In genomic region chr6:137734846-137735609, GRCm38 (mm10) we compare ENCODE assay signal across 8 mouse cellular contexts. TPM values are rescaled to one million over a fixed set of nuclear protein-coding genes. Genes with fewer than 3 reads are reported as not detected.
A peak's percentile ranks its signal among the peaks of the same experiment; 100 is the strongest.
DNase-seq lines count a peak whose midpoint lies in the region; ATAC-seq and TF ChIP-seq lines count a peak whose summit lies in the region.

TSS of gene Strap (plus strand) at chr6:137735078.

- peaks cover 39% of the 10 kb centered on the region for H3K79me3 ChIP-seq in C2C12 (ENCODE audit: low read depth)

- no peak for TF ChIP-seq CTCF in C2C12 (IDR thresholded peaks at IDR 0.05; ENCODE audit: control insufficient read depth, insufficient read depth, insufficient read length)
- no peak for TF ChIP-seq CTCF in brain, embryonic 14.5 days (IDR thresholded peaks at IDR 0.05; ENCODE audit: borderline replicate concordance, extremely low read depth, insufficient read depth, insufficient read length)
- TF ChIP-seq CTCF in kidney, postnatal 0 days (IDR thresholded peaks at IDR 0.05; ENCODE audit: low read depth) = no peak

- H3ac ChIP-seq in C2C12 (ENCODE audit: control insufficient read depth, insufficient read length, low read depth) = peak within 1 kb of the TSS; percentile 94

- DNase-seq in brain, embryonic 14.5 days (ENCODE audit: low read depth) = peak; percentile 99
- peak; percentile 98 for DNase-seq in kidney, postnatal 0 days (ENCODE audit: low spot score)
- peak; percentile 94 for DNase-seq in liver, embryonic 11.5 days (ENCODE audit: low spot score)
- DNase-seq in naive thymus-derived CD4-positive, alpha-beta T cell, adult 2 months (ENCODE audit: low read depth) = peak; percentile 99

- H3K4me3 ChIP-seq in C2C12 (ENCODE audit: insufficient read depth, poor library complexity, severe bottlenecking) = peak within 1 kb of the TSS; percentile 99
- H3K4me3 ChIP-seq in erythroblast, embryonic 14.5 days (replicated peaks) = peak within 1 kb of the TSS; percentile 100
- H3K4me3 ChIP-seq in heart, embryonic 12.5 days = peak within 1 kb of the TSS; percentile 80
- H3K4me3 ChIP-seq in kidney, postnatal 0 days (replicated peaks; ENCODE audit: low read depth, low read length) = peak within 1 kb of the TSS; percentile 94
- peak within 1 kb of the TSS; percentile 91 for H3K4me3 ChIP-seq in liver, embryonic 11.5 days (ENCODE audit: low read depth, low read length)
- peak within 1 kb of the TSS; percentile 80 for H3K4me3 ChIP-seq in stomach, embryonic 14.5 days (ENCODE audit: low read depth, low read length)

- peaks cover 41% of the 10 kb centered on the region for H3K4me1 ChIP-seq in erythroblast, embryonic 14.5 days (ENCODE audit: control insufficient read depth)
- peaks cover 9% of the 10 kb centered on the region for H3K4me1 ChIP-seq in heart, embryonic 12.5 days (replicated peaks)
- peaks cover 7% of the 10 kb centered on the region for H3K4me1 ChIP-seq in kidney, postnatal 0 days (replicated peaks; ENCODE audit: insufficient read depth, low read length)
- peaks cover 6% of the 10 kb centered on the region for H3K4me1 ChIP-seq in liver, embryonic 11.5 days (replicated peaks; ENCODE audit: control insufficient read depth, insufficient read depth, low read length)
- peaks cover 7% of the 10 kb centered on the region for H3K4me1 ChIP-seq in stomach, embryonic 14.5 days (ENCODE audit: control insufficient read depth, insufficient read depth, low read length)

- peak within 1 kb of the TSS; percentile 72 for H3K27ac ChIP-seq in heart, embryonic 12.5 days (ENCODE audit: poor library complexity, severe bottlenecking)
- peak within 1 kb of the TSS; percentile 88 for H3K27ac ChIP-seq in kidney, postnatal 0 days
- H3K27ac ChIP-seq in liver, embryonic 11.5 days (ENCODE audit: low read depth, low read length) = peak within 1 kb of the TSS; percentile 40
- H3K27ac ChIP-seq in stomach, embryonic 14.5 days (ENCODE audit: low read length) = peak within 1 kb of the TSS; percentile 78

- no peaks in the 10 kb centered on the region for H3K27me3 ChIP-seq in C2C12 (ENCODE audit: control insufficient read depth, insufficient read depth, insufficient read length)
- peaks cover 4% of the 10 kb centered on the region for H3K27me3 ChIP-seq in erythroblast, embryonic 14.5 days (ENCODE audit: control insufficient read depth)
- H3K27me3 ChIP-seq in heart, embryonic 12.5 days (replicated peaks) = no peaks in the 10 kb centered on the region; the same call in 1 of the 2 replicates
- no peaks in the 10 kb centered on the region for H3K27me3 ChIP-seq in kidney, postnatal 0 days (ENCODE audit: insufficient read depth, low read length)
- H3K27me3 ChIP-seq in liver, embryonic 11.5 days (replicated peaks; ENCODE audit: control insufficient read depth, insufficient read depth, low read length) = no peaks in the 10 kb centered on the region; the same call in 1 of the 2 replicates
- no peaks in the 10 kb centered on the region for H3K27me3 ChIP-seq in stomach, embryonic 14.5 days (ENCODE audit: control insufficient read depth, insufficient read depth, low read length)

- ATAC-seq in heart, embryonic 12.5 days (ENCODE audit: insufficient number of reproducible peaks, low FRiP score) = peak; percentile 99
- peak; percentile 99 for ATAC-seq in kidney, postnatal 0 days (replicated peaks; ENCODE audit: low FRiP score, low read depth)
- peak; percentile 98 for ATAC-seq in liver, embryonic 11.5 days (replicated peaks; ENCODE audit: low FRiP score)
- ATAC-seq in stomach, embryonic 14.5 days (ENCODE audit: insufficient number of reproducible peaks, insufficient read depth, low FRiP score, low read depth) = peak; percentile 98

- peaks cover 52% of the 10 kb centered on the region for H3K79me2 ChIP-seq in C2C12 (ENCODE audit: control insufficient read depth, insufficient read depth)

- under 1% methylated on average over 72 of the region's 86 CpGs for WGBS in heart, embryonic 12.5 days
- WGBS in kidney, postnatal 0 days = under 1% methylated on average over 72 of the region's 86 CpGs
- under 1% methylated on average over 79 of the region's 86 CpGs for WGBS in liver, embryonic 11.5 days
- WGBS in stomach, embryonic 14.5 days = under 1% methylated on average over 73 of the region's 86 CpGs

- peaks cover 38% of the 10 kb centered on the region for H3K36me3 ChIP-seq in C2C12 (ENCODE audit: control insufficient read depth, insufficient read depth)
- peaks cover 34% of the 10 kb centered on the region for H3K36me3 ChIP-seq in erythroblast, embryonic 14.5 days (ENCODE audit: control insufficient read depth)
- H3K36me3 ChIP-seq in heart, embryonic 12.5 days = peaks cover 19% of the 10 kb centered on the region
- peaks cover 6% of the 10 kb centered on the region for H3K36me3 ChIP-seq in kidney, postnatal 0 days (ENCODE audit: insufficient read depth, low read length)
- peaks cover 14% of the 10 kb centered on the region; the same call in 1 of the 2 replicates for H3K36me3 ChIP-seq in liver, embryonic 11.5 days (ENCODE audit: control insufficient read depth, insufficient read depth, low read length)
- peaks cover 18% of the 10 kb centered on the region for H3K36me3 ChIP-seq in stomach, embryonic 14.5 days (ENCODE audit: control insufficient read depth, insufficient read depth, low read length)

- TF ChIP-seq POLR2A in brain, embryonic 14.5 days (IDR thresholded peaks at IDR 0.05; ENCODE audit: borderline replicate concordance, extremely low read depth, insufficient read depth, insufficient read length, poor library complexity, severe bottlenecking) = peak; percentile 86

- H3K9me3 ChIP-seq in erythroblast, embryonic 14.5 days (ENCODE audit: control insufficient read depth, low read length) = no peaks in the 10 kb centered on the region
- H3K9me3 ChIP-seq in heart, embryonic 12.5 days (replicated peaks) = no peaks in the 10 kb centered on the region
- no peaks in the 10 kb centered on the region for H3K9me3 ChIP-seq in kidney, postnatal 0 days (replicated peaks; ENCODE audit: low read length)
- H3K9me3 ChIP-seq in liver, embryonic 11.5 days (ENCODE audit: control insufficient read depth, low read length) = no peaks in the 10 kb centered on the region
- H3K9me3 ChIP-seq in stomach, embryonic 14.5 days (ENCODE audit: control insufficient read depth, low read depth, low read length) = no peaks in the 10 kb centered on the region

- H3K9ac ChIP-seq in heart, embryonic 12.5 days = peak within 1 kb of the TSS; percentile 90
- peak within 1 kb of the TSS; percentile 89 for H3K9ac ChIP-seq in kidney, postnatal 0 days (ENCODE audit: low read depth, low read length)
- H3K9ac ChIP-seq in liver, embryonic 11.5 days (ENCODE audit: low read depth, low read length) = peak within 1 kb of the TSS; percentile 92
- peak within 1 kb of the TSS; percentile 89 for H3K9ac ChIP-seq in stomach, embryonic 14.5 days (replicated peaks; ENCODE audit: low read depth, low read length)

- H3K4me2 ChIP-seq in heart, embryonic 12.5 days = peak within 1 kb of the TSS; percentile 88
- peak within 1 kb of the TSS; percentile 80 for H3K4me2 ChIP-seq in kidney, postnatal 0 days (ENCODE audit: low read length)
- H3K4me2 ChIP-seq in liver, embryonic 11.5 days = peak within 1 kb of the TSS; percentile 88
- H3K4me2 ChIP-seq in stomach, embryonic 14.5 days (replicated peaks; ENCODE audit: low read depth, low read length) = peak within 1 kb of the TSS; percentile 86

TF ChIP-seq in C2C12, 6 proteins besides CTCF, POLR2A, EP300 and RAD21:
- TF ChIP-seq CEBPB (IDR thresholded peaks at IDR 0.05; ENCODE audit: low read depth) (no peak), MAX (IDR thresholded peaks at IDR 0.05) (peak; percentile 95)
TF ChIP-seq in C2C12: peak in this region for 1.

RNA-seq across cellular contexts. Expression of gene Strap, which starts in this region (rescaled TPM):
- 117 TPM for polyA plus RNA-seq in C2C12 (2012; fragmentation: generic; extraction: Trizol)
- polyA plus RNA-seq in brain, embryonic 14.5 days (2012; rRNA removed) = 68.0 and 75.4 TPM in 2 replicates
- 1.4 and 1.6 TPM in 2 replicates for polyA plus RNA-seq in erythroblast, embryonic 14.5 days (2012)
- polyA plus RNA-seq in heart, embryonic 12.5 days (2016; fragmentation: Nextera tagmentation; extraction: Ambion mirVana) = 136 and 138 TPM in 2 replicates
- 138 and 151 TPM in 2 replicates for polyA plus RNA-seq in kidney, postnatal 0 days (2015; fragmentation: Nextera tagmentation; extraction: Ambion mirVana)
- 188 and 201 TPM in 2 replicates for polyA plus RNA-seq in liver, embryonic 11.5 days (2014; fragmentation: Nextera tagmentation; extraction: Ambion mirVana)
- polyA plus RNA-seq in stomach, embryonic 14.5 days (2014; fragmentation: Nextera tagmentation; extraction: Ambion mirVana) = 160 and 162 TPM in 2 replicates

Comparison
In these comparisons a context has a peak if more than half of its experiments do, and no peak if none do; other contexts are left out.
1. Peak in every context shown above with its lines: DNase-seq, ATAC-seq, H3K4me3 ChIP-seq and H3K27ac ChIP-seq.
2. RNA of gene Strap (polyA plus RNA-seq): 188 to 201 TPM in liver, embryonic 11.5 days, 160 to 162 TPM in stomach, embryonic 14.5 days, 138 to 151 TPM in kidney, postnatal 0 days, 136 to 138 TPM in heart, embryonic 12.5 days, 117 TPM in C2C12 (single experiment) and 68.0 to 75.4 TPM in brain, embryonic 14.5 days; 1.4 to 1.6 TPM in erythroblast, embryonic 14.5 days; every median in the first group is over 10 times any median in the second.